Mouse (Mus musculus): ENCODE results near the gene Rgs1. TPM values are rescaled to one million over a fixed set of nuclear protein-coding genes. Genes with fewer than 3 reads are reported as not detected.

Gene Rgs1
- 1.0 and 1.5 TPM in 2 replicates for polyA plus RNA-seq (2012; rRNA removed)

DNA sequence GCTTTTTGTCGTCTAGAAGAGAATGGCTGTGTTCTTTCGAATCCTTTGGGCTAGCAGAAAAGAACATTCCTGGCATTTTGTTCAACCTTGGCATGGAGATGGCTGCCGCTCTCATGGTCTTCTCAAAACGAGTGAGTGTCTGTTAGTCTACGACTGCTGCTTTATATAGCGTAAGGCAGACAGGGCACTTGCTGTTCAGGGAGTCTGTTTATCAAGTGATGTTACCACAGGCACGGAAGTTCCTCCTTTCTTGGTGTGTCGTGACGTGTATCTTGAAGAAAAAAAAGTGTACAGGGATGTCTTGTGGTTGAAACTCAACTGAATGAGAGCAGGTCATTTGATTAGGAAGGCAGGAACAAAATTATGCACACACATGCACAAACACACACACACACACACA lies at the start of gene Rgs1:
TSS of gene Rgs1 (minus strand) at position 320 of the 400 bp plus-strand sequence.
- peak; percentile 11 for DNase-seq
- H3K36me3 ChIP-seq (ENCODE audit: control insufficient read depth, insufficient read depth, low read length), result no peaks in the 10 kb centered on the region
- no peak within 1 kb of the TSS for H3K4me3 ChIP-seq (ENCODE audit: control insufficient read depth, insufficient read depth, low read length)
- 10% methylated on average over 9 of the region's 9 CpGs for WGBS
- no peak for TF ChIP-seq CTCF (IDR thresholded peaks at IDR 0.05; ENCODE audit: borderline replicate concordance, control insufficient read depth, extremely low read depth, insufficient read depth, low read length, poor library complexity)
- no peak for TF ChIP-seq POLR2A (IDR thresholded peaks at IDR 0.05; ENCODE audit: control insufficient read depth, extremely low read depth, insufficient read depth, low read length, poor library complexity)
- H3K27me3 ChIP-seq (ENCODE audit: control insufficient read depth, insufficient read depth, low read length), result no peaks in the 10 kb centered on the region
- H3K27ac ChIP-seq (ENCODE audit: control insufficient read depth, insufficient read depth, low read length), result no peak within 1 kb of the TSS; the same call in 1 of the 2 replicates
- 0 out of 2 replicates have a peak, but pooled peaks cover 2% of the 10 kb centered on the region for H3K4me1 ChIP-seq (replicated peaks; ENCODE audit: control insufficient read depth, insufficient read depth, low read length)

DNA sequence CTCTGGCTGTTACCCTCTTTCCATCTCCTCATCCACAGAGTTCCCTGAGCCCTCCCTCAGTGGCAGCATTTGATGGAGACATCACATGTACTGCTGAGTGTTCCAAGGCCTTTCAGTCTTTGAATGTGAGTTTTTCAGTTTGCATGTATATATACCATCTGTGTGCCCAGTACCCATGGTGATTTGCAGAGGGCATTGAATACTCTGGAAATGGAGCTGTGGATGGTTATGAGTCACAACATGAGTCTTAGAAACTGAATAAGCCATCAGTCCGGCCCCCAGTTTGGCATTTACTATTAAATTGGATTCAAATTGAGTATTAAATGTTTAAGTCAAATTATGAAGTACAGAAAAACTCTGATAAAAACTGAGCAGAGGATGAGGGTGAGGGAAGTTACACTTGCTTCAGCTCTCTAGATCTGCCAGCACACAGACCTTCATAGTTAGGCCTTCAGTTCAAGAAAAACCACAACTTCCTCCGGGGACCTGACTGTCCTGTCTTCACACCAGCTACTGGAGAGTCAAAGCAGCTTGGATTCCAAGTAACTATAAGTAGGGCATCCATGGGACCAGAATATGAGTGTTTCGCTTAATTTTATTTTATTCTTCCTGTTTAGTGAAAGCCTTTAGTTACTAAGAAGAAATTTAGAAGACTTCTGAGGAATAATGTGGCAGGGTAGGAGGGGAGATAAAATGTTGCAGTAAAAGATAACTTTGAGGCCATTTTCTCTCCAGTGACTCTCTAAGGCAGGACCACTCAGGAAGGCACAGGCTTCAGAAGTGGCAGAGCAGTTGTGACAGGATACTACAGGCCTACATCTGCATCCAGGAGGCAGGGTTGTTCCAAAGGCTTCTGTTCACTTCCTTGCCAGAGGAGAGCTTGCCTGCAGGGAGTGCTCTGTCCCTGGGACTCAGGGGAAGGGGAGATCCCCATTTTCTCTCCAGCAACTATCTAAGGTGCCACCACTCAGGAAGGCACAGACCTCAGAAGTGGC lies 34.3 kb upstream of the Rgs1 start:
- no peak for DNase-seq
- H3K4me3 ChIP-seq (ENCODE audit: control insufficient read depth, insufficient read depth, low read length), result no peak overlapping the region
- 53% methylated on average over 3 of the region's 3 CpGs for WGBS
- H3K27me3 ChIP-seq (ENCODE audit: control insufficient read depth, insufficient read depth, low read length), result no peaks in the 10 kb centered on the region
- no peaks in the 10 kb centered on the region for H3K36me3 ChIP-seq (ENCODE audit: control insufficient read depth, insufficient read depth, low read length)
- no peak overlapping the region for H3K27ac ChIP-seq (ENCODE audit: control insufficient read depth, insufficient read depth, low read length)
- peaks cover 3% of the 10 kb centered on the region for H3K4me1 ChIP-seq (replicated peaks; ENCODE audit: control insufficient read depth, insufficient read depth, low read length)
- TF ChIP-seq POLR2A (IDR thresholded peaks at IDR 0.05; ENCODE audit: control insufficient read depth, extremely low read depth, insufficient read depth, low read length, poor library complexity), result no peak
- TF ChIP-seq CTCF (IDR thresholded peaks at IDR 0.05; ENCODE audit: borderline replicate concordance, control insufficient read depth, extremely low read depth, insufficient read depth, low read length, poor library complexity), result no peak

DNA sequence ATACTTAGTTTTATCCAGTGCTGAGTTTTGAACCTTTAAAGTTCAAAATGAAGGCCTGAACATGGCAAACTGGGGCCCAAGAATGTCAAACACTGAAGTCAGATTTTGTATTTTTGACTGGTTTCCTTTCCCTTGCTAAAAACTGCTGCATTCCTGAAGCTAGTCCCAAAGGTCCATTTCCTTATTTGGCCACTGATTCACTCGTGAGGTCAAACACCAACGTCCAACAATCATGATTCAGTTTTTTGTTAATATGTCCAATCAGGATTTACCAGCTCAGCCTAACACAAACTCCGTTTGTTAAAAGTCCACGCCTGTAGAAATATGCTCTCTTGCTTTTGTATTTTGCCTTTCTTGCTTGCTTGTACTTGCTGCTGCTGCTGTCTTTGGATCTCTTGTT lies 31.0 kb upstream of the Rgs1 start:
- no peak for DNase-seq
- Histone ChIP-seq H3K27me3 (ENCODE audit: control insufficient read depth, insufficient read depth, low read length) (no peaks in the 10 kb centered on the region), H3K27ac (ENCODE audit: control insufficient read depth, insufficient read depth, low read length) (no peak overlapping the region), H3K4me1 (replicated peaks; ENCODE audit: control insufficient read depth, insufficient read depth, low read length) (peaks cover 3% of the 10 kb centered on the region), H3K36me3 (ENCODE audit: control insufficient read depth, insufficient read depth, low read length) (no peaks in the 10 kb centered on the region), H3K4me3 (ENCODE audit: control insufficient read depth, insufficient read depth, low read length) (no peak overlapping the region)
- WGBS, result 91% methylated on average over 4 of the region's 4 CpGs
- TF ChIP-seq CTCF (IDR thresholded peaks at IDR 0.05; ENCODE audit: borderline replicate concordance, control insufficient read depth, extremely low read depth, insufficient read depth, low read length, poor library complexity) (no peak), POLR2A (IDR thresholded peaks at IDR 0.05; ENCODE audit: control insufficient read depth, extremely low read depth, insufficient read depth, low read length, poor library complexity) (no peak)

GRCm38 (mm10) chr1:144272991-144273390 lies 23.9 kb upstream of the Rgs1 start:
- Histone ChIP-seq H3K27me3 (ENCODE audit: control insufficient read depth, insufficient read depth, low read length) (no peaks in the 10 kb centered on the region), H3K27ac (ENCODE audit: control insufficient read depth, insufficient read depth, low read length) (no peak overlapping the region), H3K4me1 (replicated peaks; ENCODE audit: control insufficient read depth, insufficient read depth, low read length) (no peaks in the 10 kb centered on the region), H3K36me3 (ENCODE audit: control insufficient read depth, insufficient read depth, low read length) (no peaks in the 10 kb centered on the region), H3K4me3 (ENCODE audit: control insufficient read depth, insufficient read depth, low read length) (no peak overlapping the region)
- TF ChIP-seq CTCF (IDR thresholded peaks at IDR 0.05; ENCODE audit: borderline replicate concordance, control insufficient read depth, extremely low read depth, insufficient read depth, low read length, poor library complexity) (no peak), POLR2A (IDR thresholded peaks at IDR 0.05; ENCODE audit: control insufficient read depth, extremely low read depth, insufficient read depth, low read length, poor library complexity) (no peak)
- no peak for DNase-seq
- 18% methylated on average over 2 of the region's 2 CpGs for WGBS

DNA sequence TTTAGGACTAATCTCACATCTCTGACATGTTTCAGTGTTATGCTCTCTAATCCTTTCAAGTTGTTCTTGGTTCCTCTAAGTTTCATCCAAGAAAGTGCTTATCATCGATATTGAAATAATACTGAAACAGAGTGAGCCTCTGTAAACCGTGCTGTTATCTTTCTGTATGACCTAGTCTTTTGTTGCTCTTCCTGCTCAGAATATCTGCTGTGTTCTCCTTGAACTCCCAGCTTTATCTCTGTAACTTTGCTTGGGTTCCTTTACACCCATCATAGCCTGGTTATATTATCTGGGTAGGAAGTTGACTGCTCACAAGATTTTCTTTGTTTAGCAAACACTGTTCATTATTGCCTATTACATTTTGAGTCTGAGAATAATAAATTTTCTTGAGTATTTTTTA lies 20.1 kb upstream of the Rgs1 start:
- TF ChIP-seq POLR2A (IDR thresholded peaks at IDR 0.05; ENCODE audit: control insufficient read depth, extremely low read depth, insufficient read depth, low read length, poor library complexity), result no peak
- TF ChIP-seq CTCF (IDR thresholded peaks at IDR 0.05; ENCODE audit: borderline replicate concordance, control insufficient read depth, extremely low read depth, insufficient read depth, low read length, poor library complexity), result no peak
- Histone ChIP-seq H3K4me3 (ENCODE audit: control insufficient read depth, insufficient read depth, low read length) (no peak overlapping the region), H3K36me3 (ENCODE audit: control insufficient read depth, insufficient read depth, low read length) (no peaks in the 10 kb centered on the region), H3K4me1 (replicated peaks; ENCODE audit: control insufficient read depth, insufficient read depth, low read length) (no peaks in the 10 kb centered on the region), H3K27me3 (ENCODE audit: control insufficient read depth, insufficient read depth, low read length) (no peaks in the 10 kb centered on the region), H3K27ac (ENCODE audit: control insufficient read depth, insufficient read depth, low read length) (no peak overlapping the region)
- no peak for DNase-seq
- WGBS, result 94% methylated on average over 2 of the region's 2 CpGs

GRCm38 (mm10) chr1:144267471-144268470 lies 18.7 kb upstream of the Rgs1 start:
- no peaks in the 10 kb centered on the region for H3K4me1 ChIP-seq (replicated peaks; ENCODE audit: control insufficient read depth, insufficient read depth, low read length)
- H3K4me3 ChIP-seq (ENCODE audit: control insufficient read depth, insufficient read depth, low read length), result no peak overlapping the region
- no peaks in the 10 kb centered on the region for H3K27me3 ChIP-seq (ENCODE audit: control insufficient read depth, insufficient read depth, low read length)
- H3K36me3 ChIP-seq (ENCODE audit: control insufficient read depth, insufficient read depth, low read length), result no peaks in the 10 kb centered on the region
- 72% methylated on average over 3 of the region's 3 CpGs for WGBS
- no peak for DNase-seq
- TF ChIP-seq CTCF (IDR thresholded peaks at IDR 0.05; ENCODE audit: borderline replicate concordance, control insufficient read depth, extremely low read depth, insufficient read depth, low read length, poor library complexity) (no peak), POLR2A (IDR thresholded peaks at IDR 0.05; ENCODE audit: control insufficient read depth, extremely low read depth, insufficient read depth, low read length, poor library complexity) (no peak)
- no peak overlapping the region for H3K27ac ChIP-seq (ENCODE audit: control insufficient read depth, insufficient read depth, low read length)

Data from thymus, adult 2 months (tissue).